Mouse (Mus musculus) bone marrow, adult 2 months (tissue): ENCODE data around the gene Lad1. TPM values are rescaled to one million over a fixed set of nuclear protein-coding genes. Genes with fewer than 3 reads are reported as not detected.

ENCODE experiments used
- H3K27ac ChIP-seq: fragments of 200-500 bp; 2 replicates; pipeline ENCODE4 v1.5.1; 2012; ENCODE audit warnings: low read depth, mild to moderate bottlenecking, control low read depth, inconsistent platforms, low read length; ENCODE audit not compliant: control insufficient read depth, poor library complexity, insufficient read depth
- H3K4me1 ChIP-seq: fragments of 200-500 bp; 2 replicates; pipeline ENCODE4 v1.6.1; 2011; ENCODE audit warnings: low read length; ENCODE audit not compliant: control insufficient read depth, insufficient read depth
- H3K4me3 ChIP-seq: fragments of 200-500 bp; replicated peaks from 2 replicates; pipeline ENCODE3; 2011; ENCODE audit warnings: mild to moderate bottlenecking, low read depth, low read length, control low read depth; ENCODE audit not compliant: control insufficient read depth
- CTCF ChIP-seq: fragments of 200-500 bp; IDR thresholded peaks from 2 replicates; pipeline ENCODE4 v1.5.1; 2011; ENCODE audit warnings: low read length, control low read depth; ENCODE audit not compliant: control insufficient read depth, insufficient read depth
- POLR2A ChIP-seq: fragments of 200-500 bp; IDR thresholded peaks from 2 replicates; pipeline ENCODE4 v1.6.1; 2011; ENCODE audit warnings: low read depth, mild to moderate bottlenecking, control low read depth, low read length, borderline replicate concordance; ENCODE audit not compliant: control insufficient read depth
- WGBS: fragments of 180-500 bp; shearing (Covaris S2); methylation state at CpG from one replicate; pipeline ENCODE4 v1.1.7; 2018; 5-methylcytosine and 5-hydroxymethylcytosine counted together
- polyA plus RNA-seq: library from polyadenylated mRNA; stranded (reverse); fragments of >200 nt; gene quantifications from 2 replicates; pipeline ENCODE4 v1.2.4, GENCODE M21; 2011; ENCODE audit warnings: low replicate concordance; ENCODE audit not compliant: missing spikeins, insufficient read depth, insufficient read length

Gene Lad1
- polyA plus RNA-seq, 1 experiment: 0.77 TPM

- Histone ChIP-seq H3K27ac (no peak overlapping the region), H3K4me3 (no peak overlapping the region), H3K4me1 (no peaks in the 10 kb centered on the region)
- 76% methylated on average over 9 of the region's 9 CpGs for WGBS
- no peak for TF ChIP-seq POLR2A
- TF ChIP-seq CTCF: no peak
These were observed 45.5 kb downstream of the Lad1 start for GRCm38 (mm10) chr1:135863786-135864335.

DNA sequence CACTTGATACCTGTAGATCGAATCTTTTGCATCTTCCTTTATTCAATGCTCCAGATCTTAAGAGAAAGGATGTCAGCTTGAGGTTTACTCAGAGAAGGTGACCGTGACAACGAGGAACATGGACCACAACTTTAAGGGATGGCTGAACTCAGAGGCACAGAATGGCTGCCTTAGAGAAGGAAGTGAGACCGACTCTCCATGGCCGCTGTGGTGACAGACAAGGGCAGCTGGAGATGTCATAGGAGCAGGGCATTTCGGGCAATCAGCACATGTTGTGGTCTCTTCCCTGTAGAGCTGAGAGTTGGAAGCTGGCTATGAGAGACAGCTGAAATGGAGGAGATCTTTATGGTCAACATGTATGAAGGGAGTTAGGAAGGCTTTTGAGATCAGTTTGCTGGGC is 46.4 kb downstream of the Lad1 start:
- no peak for TF ChIP-seq POLR2A
- TF ChIP-seq CTCF: no peak
- 52% methylated on average over 6 of the region's 6 CpGs for WGBS
- no peak overlapping the region for H3K27ac ChIP-seq

DNA sequence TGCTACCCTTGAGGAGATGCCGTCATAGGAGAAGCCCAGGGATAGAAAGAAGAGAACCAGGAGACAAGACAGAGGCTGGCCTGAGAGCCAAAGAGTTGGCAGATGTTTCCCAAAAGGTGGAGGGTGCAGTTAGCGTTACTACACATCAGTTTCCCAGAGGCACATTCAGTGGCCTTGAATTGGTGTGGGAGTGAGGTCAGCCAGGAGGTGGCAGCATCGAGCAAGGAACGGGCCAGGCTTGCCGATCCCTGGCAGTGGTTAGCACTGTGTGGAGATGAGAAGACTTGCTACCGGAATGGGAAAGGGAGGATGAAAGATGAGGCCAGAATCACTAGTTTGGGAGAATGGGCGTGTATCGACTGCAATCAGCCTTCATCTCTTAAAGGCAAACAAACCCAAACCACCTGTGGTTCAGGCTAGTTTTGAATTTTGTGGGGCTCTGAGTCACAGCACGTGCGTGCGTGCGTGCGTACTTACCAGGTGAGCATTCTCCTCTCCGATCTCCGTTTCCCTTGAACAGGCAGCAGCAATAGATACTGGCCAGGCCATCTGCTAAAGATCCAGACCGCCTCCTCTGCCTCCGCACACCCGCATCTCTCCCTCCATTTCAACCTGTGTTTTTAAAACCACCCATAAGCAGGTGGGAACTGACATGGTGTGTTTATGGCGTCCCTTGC is 47.3 kb downstream of the Lad1 start:
- TF ChIP-seq CTCF (peak; percentile 97), POLR2A (no peak)
- no peak overlapping the region for H3K27ac ChIP-seq
- H3K4me1 ChIP-seq: no peaks in the 10 kb centered on the region
- H3K4me3 ChIP-seq: no peak overlapping the region
- 54% methylated on average over 19 of the region's 19 CpGs for WGBS

More for the DNA sequence above, 46.4 kb downstream of the Lad1 start:
- Histone ChIP-seq H3K4me3 (no peak overlapping the region), H3K4me1 (no peaks in the 10 kb centered on the region)

DNA sequence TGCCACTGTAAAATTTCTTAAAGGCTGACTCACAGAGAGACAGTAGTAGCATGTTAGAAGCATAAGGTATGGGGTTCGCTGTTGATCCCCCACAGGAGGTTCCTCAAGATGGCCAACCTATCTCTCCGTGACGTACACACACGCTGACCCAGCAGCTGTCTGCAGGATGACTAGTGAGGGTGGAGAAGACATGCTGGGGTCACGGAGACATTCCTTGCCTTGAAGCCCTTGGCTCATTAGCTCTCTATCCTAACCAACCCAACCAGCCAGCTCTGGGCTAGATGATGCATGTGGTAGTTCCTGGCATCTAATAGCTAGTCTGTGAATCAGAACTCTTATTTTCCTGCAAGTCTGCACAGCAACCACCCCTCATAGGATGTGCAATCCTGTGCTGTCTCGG is 50.2 kb downstream of the Lad1 start:
- 79% methylated on average over 6 of the region's 6 CpGs for WGBS
- Histone ChIP-seq H3K4me1 (no peaks in the 10 kb centered on the region), H3K4me3 (no peak overlapping the region), H3K27ac (no peak overlapping the region)
- TF ChIP-seq CTCF (no peak), POLR2A (no peak)

GRCm38 (mm10) chr1:135872991-135873390 is 54.6 kb downstream of the Lad1 start:
- TF ChIP-seq POLR2A: no peak
- no peak for TF ChIP-seq CTCF
- H3K4me3 ChIP-seq: no peak overlapping the region
- 78% methylated on average over 4 of the region's 4 CpGs for WGBS
- H3K4me1 ChIP-seq: no peaks in the 10 kb centered on the region; the same call in 1 of the 2 replicates
- no peak overlapping the region for H3K27ac ChIP-seq

- TF ChIP-seq CTCF: no peak
- TF ChIP-seq POLR2A: no peak
- Histone ChIP-seq H3K4me1 (no peaks in the 10 kb centered on the region; the same call in 1 of the 2 replicates), H3K27ac (no peak overlapping the region), H3K4me3 (no peak overlapping the region)
- 73% methylated on average over 2 of the region's 2 CpGs for WGBS
These were observed 58.9 kb downstream of the Lad1 start for GRCm38 (mm10) chr1:135877248-135877647.

DNA sequence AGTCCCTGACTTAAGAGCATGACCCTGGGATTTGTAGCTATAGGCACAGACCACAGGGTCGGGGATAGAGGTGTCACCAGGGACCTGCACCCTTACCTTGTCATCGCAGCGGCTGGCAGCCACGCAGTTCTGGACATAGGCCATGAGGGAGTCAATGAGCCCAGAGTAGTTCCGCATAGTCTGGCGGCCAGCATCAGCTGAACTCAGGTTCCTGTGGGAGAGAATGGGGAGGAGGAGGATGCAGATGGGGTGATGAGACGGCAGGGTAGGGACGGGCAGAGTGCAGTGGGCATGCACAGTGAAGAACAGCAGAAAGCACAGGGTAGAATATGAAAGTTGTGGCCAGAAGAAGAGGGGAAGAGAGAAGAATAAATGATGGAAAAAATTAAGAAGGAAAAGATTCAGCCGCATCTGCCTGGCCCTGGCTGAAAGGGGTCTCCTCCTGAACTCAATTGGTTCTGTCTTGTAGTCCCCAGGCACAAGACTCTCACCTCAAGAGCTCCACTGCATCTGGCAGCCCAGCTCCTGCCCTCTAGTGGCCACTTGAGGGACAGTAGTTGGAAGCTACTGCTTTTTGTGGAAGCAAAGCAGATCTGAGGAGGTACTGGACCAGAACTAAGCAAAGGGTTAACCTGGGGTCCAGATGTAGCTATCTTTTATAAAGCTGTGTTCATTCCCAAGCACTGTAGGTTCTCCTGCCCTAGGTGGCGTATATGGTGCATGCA is 64.1 kb downstream of the Lad1 start:
- TF ChIP-seq CTCF (peak; percentile 80), POLR2A (no peak)
- Histone ChIP-seq H3K4me3 (no peak overlapping the region), H3K27ac (no peak overlapping the region), H3K4me1 (no peaks in the 10 kb centered on the region)
- 28% methylated on average over 10 of the region's 10 CpGs for WGBS

Other genes starting within 250 kb of the Lad1 start
- 10.9 and 22.7 TPM in 2 replicates for gene Nav1, start 211.3 kb upstream of the Lad1 start, polyA plus RNA-seq
- 61.5 and 109 TPM in 2 replicates for gene Csrp1, start 98.5 kb upstream of the Lad1 start, polyA plus RNA-seq
- gene Phlda3, start 52.5 kb upstream of the Lad1 start, polyA plus RNA-seq: 7.6 TPM in 1 of 2 replicates, not detected in the other
- gene Tnni1, start 39.2 kb upstream of the Lad1 start, polyA plus RNA-seq: not detected in 2 replicates
- 0.99 and 2.6 TPM in 2 replicates for gene Tnnt2, start 17.8 kb downstream of the Lad1 start, polyA plus RNA-seq
- 0.32 TPM in 1 of 2 replicates, not detected in the other for gene Pkp1, start 100.6 kb downstream of the Lad1 start, polyA plus RNA-seq
- gene Igfn1, start 187.7 kb downstream of the Lad1 start, polyA plus RNA-seq: not detected in 2 replicates
- 24.6 and 28.6 TPM in 2 replicates for gene Tmem9, start 189.6 kb downstream of the Lad1 start, polyA plus RNA-seq
- not detected in 2 replicates for gene Ascl5, start 232.2 kb downstream of the Lad1 start, polyA plus RNA-seq
- gene Cacna1s, start 234.2 kb downstream of the Lad1 start, polyA plus RNA-seq: 0.45 and 0.70 TPM in 2 replicates